Mouse (Mus musculus): ENCODE results near the gene Aqp9.
"Not testable (repeated sequence)": the region's sequence is repeated elsewhere in the genome, so short reads cannot be mapped to it uniquely, and the experiment has no call there.

Aqp9 gene

DNA sequence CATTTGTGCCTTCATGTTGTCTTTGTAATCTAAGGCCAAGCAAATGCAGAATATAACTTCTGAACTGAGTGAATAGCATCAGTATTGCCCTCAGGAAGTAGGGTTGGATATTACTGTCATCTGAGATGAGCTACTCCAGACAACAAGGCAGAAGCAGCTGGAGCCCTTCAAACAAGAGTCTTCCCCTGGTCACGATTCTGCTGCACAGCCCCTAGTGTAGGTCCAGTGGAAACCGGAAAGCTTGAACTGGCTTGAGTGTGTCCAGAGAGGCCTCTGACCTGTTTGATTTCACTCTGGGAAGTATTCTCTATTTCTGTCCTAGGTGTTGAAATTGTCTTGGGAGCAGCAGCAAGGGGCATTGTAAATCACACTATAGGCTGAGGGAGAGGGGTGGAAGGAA lies 29.5 kb downstream of the Aqp9 start:
- no peak for DNase-seq (ENCODE audit: low spot score in 2 of 2)

- no peak for DNase-seq (ENCODE audit: low spot score in 2 of 2)
Measured at GRCm38 (mm10) chr9:71137267-71137945, 31.1 kb downstream of the Aqp9 start.

- DNase-seq (ENCODE audit: low spot score in 2 of 2) = no peak
Measured at GRCm38 (mm10) chr9:71135073-71135472, 33.4 kb downstream of the Aqp9 start.

- no peak for DNase-seq (ENCODE audit: low spot score in 2 of 2)
Measured at GRCm38 (mm10) chr9:71133190-71133589, 35.3 kb downstream of the Aqp9 start.

GRCm38 (mm10) chr9:71131822-71132221 lies 36.7 kb downstream of the Aqp9 start:
- DNase-seq (ENCODE audit: low spot score in 2 of 2) = no peak

DNA sequence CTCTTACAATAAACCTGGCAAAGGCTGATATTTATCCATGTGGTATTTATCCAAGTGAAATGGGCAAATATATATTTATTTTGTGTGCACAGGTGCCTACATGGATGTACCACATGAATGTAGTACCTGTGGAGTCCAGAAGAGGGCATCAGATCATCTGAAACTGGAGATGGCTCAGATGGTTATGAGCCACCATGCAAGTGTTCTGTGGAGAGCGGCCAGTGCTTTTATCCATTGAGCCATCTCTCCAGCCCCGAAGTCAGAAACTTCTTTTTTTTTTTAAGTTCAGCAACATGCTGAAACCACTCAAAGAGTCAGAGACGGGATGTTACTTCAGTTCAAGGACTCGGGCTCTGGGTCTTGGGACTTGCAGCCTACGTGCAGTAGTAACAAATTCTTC lies 39.6 kb downstream of the Aqp9 start:
- DNase-seq (ENCODE audit: low spot score in 2 of 2) = peak; percentile 29 to 71

DNA sequence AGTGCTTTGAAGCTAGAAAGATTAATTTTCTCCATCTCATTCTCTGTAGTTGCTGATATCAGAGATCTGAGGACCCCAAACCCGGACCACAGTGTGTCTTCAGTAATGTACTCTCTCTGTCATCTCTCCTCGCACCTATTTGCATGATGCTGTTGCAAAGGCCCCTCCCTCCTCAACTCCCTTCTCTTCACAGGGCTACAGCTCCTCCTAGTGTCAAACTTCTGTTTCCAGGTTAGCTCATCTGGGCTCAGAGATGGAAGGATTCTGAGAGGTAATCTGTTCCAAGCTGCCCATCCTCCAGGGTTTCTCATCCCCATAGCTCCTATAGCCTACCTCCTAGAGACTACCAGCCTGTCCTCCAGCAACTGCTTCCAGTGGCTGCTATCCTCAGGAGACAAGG lies 42.3 kb downstream of the Aqp9 start:
- DNase-seq (ENCODE audit: low spot score in 2 of 2) = no peak

DNA sequence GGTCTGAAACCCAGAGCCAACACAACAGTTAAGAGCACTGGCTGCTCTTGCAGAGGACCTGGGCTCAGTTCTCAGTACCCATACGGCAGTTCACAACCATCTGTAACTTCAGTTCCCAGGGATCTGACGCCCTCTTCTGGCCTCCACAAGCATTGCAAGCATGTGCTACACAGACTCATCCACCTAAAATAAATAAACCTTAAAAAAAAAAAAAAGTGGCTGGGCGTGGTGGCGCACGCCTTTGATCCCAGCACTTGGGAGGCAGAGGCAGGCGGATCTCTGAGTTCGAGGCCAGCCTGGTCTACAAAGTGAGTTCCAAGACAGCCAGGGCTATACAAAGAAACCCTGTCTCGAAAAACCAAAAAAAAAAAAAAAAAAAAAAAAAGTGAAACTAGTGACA lies 45.4 kb downstream of the Aqp9 start:
- not testable (repeated sequence) for DNase-seq (ENCODE audit: low spot score in 2 of 2)

DNA sequence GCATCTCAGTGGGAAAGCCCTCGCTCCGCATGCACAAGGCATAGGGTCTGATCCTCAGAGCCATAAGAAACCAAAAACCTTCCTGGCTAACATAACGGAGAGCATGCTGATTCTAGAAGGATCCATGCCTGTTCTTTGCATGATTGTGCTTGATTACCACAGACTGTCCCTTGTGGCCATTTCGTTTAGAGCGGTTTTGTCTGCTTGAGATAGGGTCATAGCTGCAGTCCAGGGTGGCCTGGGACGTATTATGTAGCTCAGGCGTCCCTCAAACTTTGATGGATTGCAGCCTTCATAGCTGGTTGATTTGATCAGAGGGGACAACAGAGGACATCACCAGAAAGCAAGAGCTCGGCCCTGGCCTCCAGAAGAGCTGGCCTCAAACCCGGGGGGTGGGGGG lies 47.6 kb downstream of the Aqp9 start:
- DNase-seq (ENCODE audit: low spot score in 2 of 2) = peak in 1 of 2 experiments; percentile 9

- DNase-seq (ENCODE audit: low spot score in 2 of 2) = no peak
Measured at GRCm38 (mm10) chr9:71113166-71113565, 55.3 kb downstream of the Aqp9 start.

DNA sequence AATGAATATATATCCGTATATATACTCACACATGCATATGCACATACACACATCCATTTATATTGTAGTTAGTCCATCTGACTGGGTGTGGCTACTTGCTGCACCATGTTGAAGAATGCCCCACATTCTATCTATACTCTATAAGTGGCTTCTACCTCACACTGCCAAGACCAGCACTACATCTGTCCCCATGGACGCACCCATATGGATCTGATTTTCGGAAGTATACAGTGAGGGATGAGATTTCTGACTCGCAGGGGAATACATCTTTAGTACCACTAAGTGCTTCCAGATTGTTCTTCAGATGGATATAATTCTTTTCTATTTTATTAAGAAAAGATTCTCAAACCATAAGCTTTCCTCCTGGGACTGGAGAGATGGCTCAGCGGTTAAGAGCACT lies 65.0 kb downstream of the Aqp9 start:
- DNase-seq (ENCODE audit: low spot score in 2 of 2) = no peak

DNA sequence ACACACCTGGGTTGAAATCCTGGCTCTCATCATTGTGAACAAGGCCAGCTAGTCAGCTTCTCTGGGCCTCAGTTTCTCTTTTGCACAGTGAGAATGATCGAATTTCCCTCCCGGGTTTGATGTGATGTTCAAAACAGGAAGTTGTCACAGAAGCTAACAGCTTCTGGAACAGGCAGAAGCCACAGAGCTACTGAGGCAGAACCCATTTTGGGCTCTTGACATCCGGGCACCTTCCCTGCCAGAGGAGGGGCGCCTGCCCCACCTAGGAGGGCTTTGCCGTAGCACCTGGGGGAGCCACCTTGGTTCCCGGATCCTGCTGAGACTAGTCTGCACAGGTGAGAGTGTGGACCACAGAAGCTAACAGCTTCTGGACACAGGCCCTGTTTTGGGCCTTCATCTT lies 74.4 kb downstream of the Aqp9 start:
- DNase-seq (ENCODE audit: low spot score in 2 of 2) = no peak

GRCm38 (mm10) chr9:71092038-71092437 lies 76.4 kb downstream of the Aqp9 start:
- no peak for DNase-seq (ENCODE audit: low spot score in 2 of 2)

- DNase-seq (ENCODE audit: low spot score in 2 of 2) = no peak
Measured at GRCm38 (mm10) chr9:71079201-71079600, 89.3 kb downstream of the Aqp9 start.

DNA sequence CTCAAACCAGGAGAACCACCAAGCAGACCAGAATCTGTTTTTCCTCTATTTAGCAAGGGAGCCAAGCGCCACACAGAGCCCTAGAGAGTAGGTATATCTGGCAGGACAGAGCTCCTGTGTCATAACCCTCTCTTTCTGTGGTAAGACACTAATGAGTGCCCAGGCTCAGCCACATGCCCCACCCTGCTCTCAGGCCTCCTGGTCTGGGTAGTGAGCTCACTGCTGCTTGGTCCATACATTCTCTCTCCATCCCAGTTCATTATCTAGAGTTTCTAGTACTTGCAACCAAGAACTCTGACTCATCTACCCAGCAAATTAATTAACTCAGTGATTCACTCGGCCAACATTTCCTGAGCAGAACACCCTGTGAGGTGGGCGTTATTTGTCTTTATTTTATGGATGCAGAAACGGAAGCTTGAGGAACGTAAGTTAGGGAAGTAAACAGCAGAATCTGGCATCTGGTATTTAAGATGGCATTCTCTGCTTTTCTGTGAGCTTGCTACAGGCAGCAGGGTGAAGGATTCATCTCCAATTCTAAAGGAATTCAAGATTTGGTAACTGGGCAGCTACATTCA lies 91.1 kb downstream of the Aqp9 start:
- DNase-seq (ENCODE audit: low spot score in 2 of 2) = peak in 1 of 2 experiments; percentile 12

GRCm38 (mm10) chr9:71076201-71076648 lies 92.3 kb downstream of the Aqp9 start:
- DNase-seq (ENCODE audit: low spot score in 2 of 2) = peak in 1 of 2 experiments; percentile 16

DNA sequence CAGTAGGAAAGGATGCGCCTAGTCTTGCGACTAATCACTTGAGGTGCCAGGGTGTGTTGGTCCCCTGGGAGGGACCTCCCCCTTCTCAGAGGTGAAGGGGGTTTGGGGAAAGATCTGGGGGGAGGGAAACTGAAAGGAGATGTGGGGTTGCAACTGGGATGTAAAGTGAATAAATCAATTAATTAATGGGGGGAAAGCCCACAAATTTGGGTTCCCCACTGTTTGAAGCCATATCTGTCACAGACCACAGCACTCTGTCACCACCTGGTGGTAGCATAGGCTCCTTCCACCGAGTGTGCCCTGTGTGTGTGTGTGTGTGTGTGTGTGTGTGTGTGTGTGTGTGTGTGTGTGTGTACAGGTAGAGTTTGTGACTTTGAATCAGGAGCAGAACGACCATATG lies 94.7 kb downstream of the Aqp9 start:
- DNase-seq (ENCODE audit: low spot score in 2 of 2) = peak in 1 of 2 experiments; percentile 17

DNA sequence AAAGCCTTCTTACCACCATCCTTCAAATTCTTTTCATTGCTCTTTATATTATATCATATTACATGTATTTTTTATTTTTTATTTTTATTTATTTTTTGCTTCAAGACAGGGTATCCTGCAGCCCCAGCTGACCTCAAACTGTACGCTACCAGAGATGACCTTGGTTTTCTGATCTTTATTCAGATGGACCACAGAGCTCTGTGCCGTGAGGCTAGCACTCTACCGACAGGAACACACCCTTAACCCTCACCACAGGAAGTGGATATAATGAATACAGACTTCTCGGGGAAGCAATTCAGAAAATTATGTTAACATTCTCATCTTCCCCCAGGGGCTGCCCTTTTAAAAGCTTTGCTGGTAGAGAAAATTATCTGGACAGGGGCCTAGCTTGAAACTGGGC lies 95.4 kb downstream of the Aqp9 start:
- DNase-seq (ENCODE audit: low spot score in 2 of 2) = no peak

- DNase-seq (ENCODE audit: low spot score in 2 of 2) = peak in 1 of 2 experiments; percentile 15
Measured at GRCm38 (mm10) chr9:71072502-71072901, 96.0 kb downstream of the Aqp9 start.

DNA sequence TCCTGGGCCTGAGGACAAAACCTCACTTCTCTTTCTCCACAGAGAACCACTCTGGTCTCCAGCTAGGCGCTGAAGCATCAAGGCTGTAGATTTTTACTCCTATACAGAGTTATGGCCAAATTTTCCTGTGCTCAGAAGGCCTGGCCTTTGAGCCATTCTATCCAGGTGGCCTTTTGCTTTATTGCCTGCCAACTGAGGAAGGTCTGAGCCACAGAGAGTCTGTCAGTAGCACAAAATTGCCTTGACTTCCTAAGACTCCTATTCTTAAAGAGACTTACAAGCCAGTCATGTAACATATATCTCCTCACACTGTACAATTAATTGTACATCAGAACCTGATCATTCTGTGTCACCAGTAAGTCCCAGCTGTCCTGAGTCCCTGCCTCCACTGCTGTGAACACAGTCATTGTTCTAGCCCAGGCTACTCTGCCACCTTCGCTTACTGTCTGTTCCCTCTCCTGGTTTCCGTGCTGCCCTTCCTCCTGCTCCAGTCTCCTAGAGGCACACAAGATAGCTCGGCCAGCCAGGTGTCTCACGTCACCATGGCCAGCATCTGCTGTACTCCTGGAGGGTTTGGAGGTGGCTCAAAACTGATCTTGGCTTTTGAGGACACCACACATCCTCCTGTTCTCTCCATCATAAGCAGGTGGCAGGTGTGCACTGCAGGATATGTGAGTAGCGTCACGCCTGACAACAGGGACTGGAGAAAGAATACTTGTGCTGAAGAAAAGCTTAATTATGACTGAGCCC lies 96.7 kb downstream of the Aqp9 start:
- DNase-seq (ENCODE audit: low spot score in 2 of 2) = peak in 1 of 2 experiments; percentile 12

DNA sequence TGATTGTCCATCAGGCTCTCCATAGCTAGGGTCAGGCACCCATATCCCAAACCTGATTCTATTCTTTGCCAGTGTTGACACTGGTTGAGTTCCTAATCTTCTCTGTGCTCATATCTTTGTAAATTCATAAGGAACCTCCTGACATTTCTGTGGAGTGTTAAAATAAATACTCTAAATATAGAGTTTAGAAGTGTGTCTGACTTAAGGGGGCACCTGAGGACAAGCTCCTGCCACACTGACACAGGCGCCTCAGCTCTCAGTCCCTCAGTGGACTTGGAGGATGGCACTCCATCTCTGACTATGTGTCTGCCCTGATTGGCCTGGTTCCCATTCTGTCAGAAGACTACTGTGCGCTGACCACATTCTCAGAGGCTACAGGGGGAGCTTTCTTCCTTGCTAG lies 97.9 kb downstream of the Aqp9 start:
- DNase-seq (ENCODE audit: low spot score in 2 of 2) = no peak

DNA sequence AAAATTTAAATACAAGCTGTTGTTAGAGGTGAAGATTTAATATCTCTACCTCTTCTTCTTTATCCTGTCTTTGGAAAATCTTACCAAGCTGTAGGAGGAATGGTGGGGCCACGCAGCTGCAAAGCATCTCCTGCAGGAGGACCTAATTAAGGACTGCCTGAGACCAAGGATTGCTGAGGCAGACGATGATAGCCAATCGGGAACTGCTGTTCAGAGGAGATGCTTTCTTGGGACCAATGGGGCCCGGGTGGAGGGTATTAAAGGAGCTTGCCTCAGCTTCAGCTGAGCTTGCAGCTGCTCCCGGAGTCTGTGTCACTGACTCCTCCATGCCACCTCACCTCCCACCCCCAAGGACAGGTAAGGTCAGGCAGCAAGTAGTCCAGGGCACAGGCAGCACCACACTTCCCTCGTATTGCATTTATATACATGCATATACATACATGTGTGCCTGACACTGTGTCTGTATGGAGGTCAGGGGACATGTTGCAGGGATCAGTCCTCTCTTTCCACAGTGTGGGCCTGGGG lies 99.6 kb downstream of the Aqp9 start:
- no peak for DNase-seq (ENCODE audit: low spot score in 2 of 2)

- DNase-seq (ENCODE audit: low spot score in 2 of 2) = peak in 1 of 2 experiments; percentile 12
Measured at GRCm38 (mm10) chr9:71067156-71067555, 101.3 kb downstream of the Aqp9 start.

Measured in urinary bladder, postnatal 4 days (tissue).